Mouse (Mus musculus): ENCODE results near the gene Creld2.

Creld2 gene

GRCm38 (mm10) chr15:88829791-88830440, 10.5 kb downstream of the Creld2 start:
- DNase-seq, result peak; percentile 20

- DNase-seq, result no peak
Measured at GRCm38 (mm10) chr15:88830696-88831095, 11.2 kb downstream of the Creld2 start.

GRCm38 (mm10) chr15:88831482-88831881, 12.0 kb downstream of the Creld2 start:
- DNase-seq, result no peak

- no peak for DNase-seq
Measured at GRCm38 (mm10) chr15:88832536-88832935, 13.1 kb downstream of the Creld2 start.

GRCm38 (mm10) chr15:88836031-88836430, 16.6 kb downstream of the Creld2 start:
- DNase-seq, result no peak

GRCm38 (mm10) chr15:88836571-88836970, 17.1 kb downstream of the Creld2 start:
- DNase-seq, result no peak

GRCm38 (mm10) chr15:88837199-88837932, 17.9 kb downstream of the Creld2 start:
- no peak for DNase-seq

GRCm38 (mm10) chr15:88837977-88838376, 18.5 kb downstream of the Creld2 start:
- DNase-seq, result no peak

- DNase-seq, result peak; percentile 61
Measured at GRCm38 (mm10) chr15:88839271-88839670, 19.8 kb downstream of the Creld2 start.

- DNase-seq, result no peak
Measured at GRCm38 (mm10) chr15:88840126-88840525, 20.7 kb downstream of the Creld2 start.

- DNase-seq, result no peak
Measured at GRCm38 (mm10) chr15:88841160-88841559, 21.7 kb downstream of the Creld2 start.

- no peak for DNase-seq
Measured at GRCm38 (mm10) chr15:88841580-88842299, 22.3 kb downstream of the Creld2 start.

- DNase-seq, result no peak
Measured at GRCm38 (mm10) chr15:88842300-88842673, 22.8 kb downstream of the Creld2 start.

- no peak for DNase-seq
Measured at GRCm38 (mm10) chr15:88843486-88844097, 24.1 kb downstream of the Creld2 start.

GRCm38 (mm10) chr15:88844966-88845365, 25.5 kb downstream of the Creld2 start:
- DNase-seq, result no peak

GRCm38 (mm10) chr15:88848661-88849060, 29.2 kb downstream of the Creld2 start:
- no peak for DNase-seq

- DNase-seq, result no peak
Measured at GRCm38 (mm10) chr15:88849621-88850020, 30.2 kb downstream of the Creld2 start.

- DNase-seq, result peak; percentile 74
Measured at GRCm38 (mm10) chr15:88850146-88850826, 30.8 kb downstream of the Creld2 start.

- no peak for DNase-seq
Measured at GRCm38 (mm10) chr15:88851076-88851475, 31.6 kb downstream of the Creld2 start.

GRCm38 (mm10) chr15:88851507-88852149, 32.2 kb downstream of the Creld2 start:
- no peak for DNase-seq

GRCm38 (mm10) chr15:88853106-88853505, 33.7 kb downstream of the Creld2 start:
- DNase-seq, result no peak

Data from right cerebral cortex, postnatal 25 days (tissue).